Mouse (Mus musculus) frontal cortex, postnatal 10 days (tissue): ENCODE measurements around the gene Wars2.

Source experiments
- DNase-seq, 2 experiments: peaks; one replicate each; pipeline ENCODE4 v3.0.0; 2022; ENCODE audit warnings: low spot score in 2 of 2, mixed read lengths in 1 of 2

Gene Wars2

GRCm38 (mm10) chr3:99247996-99248801, 107.3 kb downstream of the Wars2 start:
- DNase-seq: no peak

GRCm38 (mm10) chr3:99248831-99249550, 108.1 kb downstream of the Wars2 start:
- no peak for DNase-seq

DNA sequence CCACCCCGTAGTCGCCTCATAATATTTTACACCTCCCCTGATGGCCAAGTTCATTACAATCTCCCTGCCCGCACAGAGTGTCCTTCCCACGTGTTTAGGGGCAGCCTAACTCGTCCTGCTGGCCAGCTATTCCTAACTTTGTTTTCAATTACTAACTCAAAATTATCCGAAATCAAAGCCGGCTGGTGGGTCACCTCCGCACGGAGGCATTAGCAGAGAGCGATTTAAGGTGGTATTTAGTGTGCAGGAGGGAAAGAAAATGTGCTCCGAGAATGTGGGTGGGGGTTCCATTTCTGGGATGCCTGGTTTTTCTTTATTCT, 108.6 kb downstream of the Wars2 start:
- no peak for DNase-seq

- no peak for DNase-seq
These were observed 109.0 kb downstream of the Wars2 start for GRCm38 (mm10) chr3:99249906-99250305.

- no peak for DNase-seq
These were observed 110.7 kb downstream of the Wars2 start for GRCm38 (mm10) chr3:99251271-99252165.

GRCm38 (mm10) chr3:99252461-99253091, 111.7 kb downstream of the Wars2 start:
- DNase-seq: no peak

- DNase-seq: no peak
These were observed 112.2 kb downstream of the Wars2 start for GRCm38 (mm10) chr3:99253092-99253488.

DNA sequence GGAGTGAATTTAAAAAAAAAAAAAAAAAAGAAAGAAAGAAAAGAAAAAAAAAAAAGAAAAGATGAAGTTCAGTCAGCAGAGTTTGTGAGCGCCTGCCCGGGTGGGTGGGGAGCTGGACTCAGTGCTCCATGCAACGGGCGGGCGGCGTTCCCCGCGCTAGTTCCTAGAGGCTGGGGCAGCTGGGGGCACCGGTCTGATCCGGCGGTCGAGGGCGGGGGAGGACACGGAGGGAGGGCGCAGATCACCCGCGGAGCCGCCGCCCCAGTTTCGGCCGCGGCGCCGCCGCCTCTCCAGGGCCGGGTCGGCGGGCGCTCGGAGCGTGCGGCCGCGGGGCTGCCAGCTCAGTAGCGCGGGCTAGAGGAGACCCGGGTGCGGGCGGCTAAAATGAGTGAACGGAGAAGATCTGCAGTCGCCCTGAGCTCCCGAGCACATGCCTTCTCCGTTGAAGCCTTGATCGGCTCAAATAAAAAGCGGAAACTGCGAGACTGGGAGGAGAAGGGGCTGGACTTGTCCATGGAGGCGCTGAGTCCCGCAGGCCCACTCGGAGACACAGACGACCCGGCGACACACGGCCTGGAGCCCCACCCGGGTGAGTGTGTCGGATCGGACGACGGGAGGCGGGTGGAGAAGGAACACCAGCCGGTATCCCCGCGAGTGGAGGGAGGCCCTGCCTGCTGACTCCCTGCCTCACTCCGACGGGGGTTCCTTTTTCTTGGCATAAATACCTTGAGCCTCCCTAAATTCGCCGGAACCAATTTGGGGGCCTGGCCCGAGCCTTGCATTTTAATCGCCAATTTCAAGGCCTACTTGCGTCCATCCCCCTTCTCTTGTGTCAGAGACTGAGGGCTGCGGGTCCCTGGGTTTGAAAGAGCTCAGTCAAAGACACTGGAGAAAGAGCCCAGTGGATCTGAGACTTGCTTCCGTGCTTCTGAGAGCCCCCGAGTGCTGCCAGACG, 112.9 kb downstream of the Wars2 start:
- DNase-seq: no peak

- DNase-seq: no peak
These were observed 113.8 kb downstream of the Wars2 start for GRCm38 (mm10) chr3:99254559-99255151.

DNA sequence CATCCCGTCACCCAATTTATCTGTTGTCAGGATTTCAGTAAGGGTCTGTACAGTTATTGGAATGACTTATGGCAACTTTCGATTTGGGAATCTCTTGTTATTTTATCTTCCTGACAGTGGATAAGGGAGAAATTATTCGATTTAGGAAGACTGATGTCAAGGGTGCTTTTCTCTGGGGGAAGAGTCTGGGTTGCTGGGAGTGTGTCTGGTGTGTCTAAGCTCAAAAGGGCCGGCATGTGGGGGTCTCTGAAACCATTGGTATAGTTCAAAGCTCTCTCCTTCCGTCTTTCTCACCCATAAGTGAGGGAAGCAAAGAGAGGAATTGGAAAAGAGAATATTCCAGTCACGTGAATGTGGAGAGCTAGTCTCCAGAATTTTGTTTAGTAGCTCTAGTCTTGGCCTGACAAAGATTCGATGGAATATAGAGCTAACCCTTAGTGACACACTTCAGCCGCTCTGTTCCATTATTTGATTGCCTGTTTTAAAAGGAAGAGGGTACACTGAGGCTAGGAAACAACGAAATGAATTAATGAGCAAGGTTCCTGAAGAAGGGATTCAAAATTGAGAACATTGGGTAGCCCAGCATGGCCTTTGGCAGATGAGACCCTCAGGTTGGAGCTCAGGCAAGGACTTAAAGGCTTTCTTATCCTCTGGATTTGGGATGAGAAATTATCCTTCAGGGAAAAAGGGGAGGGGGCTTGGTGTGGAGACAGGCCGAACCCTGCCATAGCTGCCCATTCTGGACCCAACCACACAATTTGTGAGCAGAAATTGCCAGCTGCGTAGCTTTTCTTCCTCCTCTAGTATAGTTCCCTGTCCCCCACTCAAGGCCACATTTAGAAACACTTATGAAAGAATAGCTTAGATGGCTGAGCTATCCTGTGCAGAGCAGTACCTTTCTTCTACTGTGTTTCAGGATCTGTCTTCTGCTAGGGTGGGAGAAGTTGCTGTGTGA, 114.8 kb downstream of the Wars2 start:
- DNase-seq: no peak

DNA sequence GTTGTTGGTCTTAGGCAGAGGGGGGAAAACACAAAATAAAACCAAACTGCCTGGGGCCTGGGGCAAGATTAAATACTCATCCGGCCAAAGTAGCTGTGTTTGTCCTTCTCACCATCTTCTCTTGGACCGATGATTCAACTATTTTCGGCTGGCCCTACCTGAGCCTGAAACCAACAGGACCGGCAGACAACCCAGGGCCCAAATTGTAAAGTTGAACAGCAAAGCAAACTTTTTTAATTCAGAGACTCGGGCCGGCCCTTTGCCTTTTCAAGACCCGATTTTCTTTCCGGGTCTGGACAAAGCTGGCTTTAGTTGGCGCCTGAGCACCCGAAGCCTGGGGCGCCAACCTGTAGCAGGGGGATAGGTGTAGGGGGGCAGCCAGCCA, 115.5 kb downstream of the Wars2 start:
- DNase-seq: no peak

DNA sequence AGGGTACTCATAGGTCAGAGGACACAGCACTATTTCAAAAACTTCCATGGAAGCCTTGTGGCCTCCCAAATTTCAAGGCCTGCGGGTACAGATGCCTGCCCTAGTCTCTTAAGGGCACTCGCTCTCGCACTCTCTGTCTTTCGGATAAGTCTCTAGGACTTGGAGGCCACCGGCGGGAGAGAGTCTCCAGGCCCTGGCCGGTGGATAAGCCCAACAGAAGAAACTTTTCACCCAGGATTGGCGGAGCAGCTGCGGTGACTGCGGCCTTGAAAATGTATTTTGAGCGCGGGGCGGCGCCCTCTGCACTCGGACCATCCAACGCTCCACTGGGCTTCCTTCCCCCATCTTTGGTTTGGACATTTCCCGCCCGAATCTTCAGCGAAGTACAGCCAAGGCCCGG, 115.9 kb downstream of the Wars2 start:
- DNase-seq: no peak

DNA sequence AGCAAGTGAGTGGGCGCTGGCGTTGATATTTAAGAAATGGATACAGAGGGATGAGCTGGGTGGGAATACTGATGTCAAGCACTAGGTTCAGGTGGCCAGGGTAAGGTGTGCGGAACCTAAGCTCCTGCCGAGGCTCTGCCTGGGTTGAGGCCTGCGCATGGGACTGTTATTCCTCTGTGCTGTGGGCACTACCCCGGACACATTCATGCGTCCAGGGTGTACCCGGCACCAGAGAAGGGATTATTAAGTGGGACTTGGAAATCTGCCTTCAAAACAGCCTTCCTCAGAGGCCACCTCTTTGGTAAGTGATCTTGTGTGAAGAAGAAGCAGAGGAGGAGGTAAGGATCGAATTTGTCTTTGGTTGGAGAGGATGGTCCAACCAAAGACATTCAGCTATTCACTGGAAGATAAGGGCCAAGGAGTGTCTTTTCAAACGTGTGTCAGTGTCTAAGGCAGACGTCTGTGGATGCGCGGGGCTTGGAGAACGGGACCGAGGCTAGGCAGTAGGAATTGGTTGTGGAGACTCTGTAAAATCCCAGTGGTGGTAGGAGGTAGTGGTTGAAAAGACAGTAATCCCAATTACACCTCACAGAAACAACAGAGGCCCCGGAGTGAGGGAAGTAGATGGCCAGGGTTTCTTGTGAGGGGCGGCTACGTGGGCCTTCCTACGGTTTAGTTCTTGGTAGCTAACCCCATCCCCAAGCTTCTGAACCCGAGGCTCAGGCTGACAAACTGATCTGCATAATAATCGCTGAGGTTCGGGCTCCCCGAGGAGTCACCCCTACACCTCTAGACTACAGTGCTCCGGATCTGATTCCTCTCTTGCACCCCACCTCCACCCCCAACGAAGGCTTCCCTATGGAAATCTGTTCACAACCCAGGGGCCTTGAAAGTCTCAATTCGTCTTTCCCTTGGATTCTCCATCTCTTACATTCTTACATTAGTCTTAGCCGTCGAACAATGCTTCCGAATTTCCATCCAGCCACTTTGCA, 117.0 kb downstream of the Wars2 start:
- no peak for DNase-seq

- DNase-seq: no peak
These were observed 118.9 kb downstream of the Wars2 start for GRCm38 (mm10) chr3:99259741-99260270.

GRCm38 (mm10) chr3:99260395-99260794, 119.5 kb downstream of the Wars2 start:
- no peak for DNase-seq

DNA sequence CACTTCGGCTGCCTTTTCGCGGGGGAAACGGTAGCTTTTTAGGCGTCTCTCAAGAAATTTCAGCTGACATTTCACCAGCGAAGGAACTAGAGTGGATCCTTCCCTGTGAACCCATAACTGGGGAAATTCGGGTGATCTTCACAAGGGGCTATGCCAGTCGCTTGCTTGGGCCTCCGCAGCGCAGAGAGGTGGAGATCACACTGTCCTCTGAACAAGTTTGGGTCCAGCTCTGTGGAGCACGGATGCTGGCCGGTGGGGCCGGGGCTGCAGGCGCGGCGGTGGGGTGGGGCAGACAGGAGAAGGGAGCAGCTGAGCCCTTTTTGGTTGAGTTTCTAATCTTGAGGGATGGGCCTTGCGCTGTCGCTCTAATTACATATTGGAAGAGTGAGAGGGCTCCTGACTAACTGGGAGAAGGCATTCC, 120.5 kb downstream of the Wars2 start:
- no peak for DNase-seq

- no peak for DNase-seq
These were observed 121.1 kb downstream of the Wars2 start for GRCm38 (mm10) chr3:99261986-99262385.

DNA sequence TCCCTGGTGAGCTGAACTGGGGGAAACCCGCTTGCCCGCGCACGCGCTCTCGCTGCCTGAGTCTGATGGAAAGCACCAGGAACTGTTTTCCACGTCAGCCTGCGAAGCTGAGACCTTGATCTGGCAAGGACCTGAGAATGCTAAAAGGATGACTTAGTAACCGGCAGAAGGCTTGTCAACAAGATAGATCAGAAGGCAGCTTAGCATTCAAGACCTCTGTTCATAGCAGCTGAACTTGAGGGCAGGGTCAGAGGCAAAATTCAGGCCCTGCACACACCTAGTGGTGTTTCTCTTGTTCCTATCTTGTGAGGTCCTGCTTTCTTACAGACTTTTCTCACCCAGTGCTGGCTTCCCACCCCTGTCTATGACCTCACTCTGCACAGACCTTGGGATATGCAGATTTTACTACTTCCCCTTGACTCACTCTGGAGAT, 122.6 kb downstream of the Wars2 start:
- DNase-seq: no peak
